Mouse (Mus musculus) olfactory bulb, adult 2 months (tissue): Measurements from ENCODE around the gene Lipt2.

Source experiments
- CTCF ChIP-seq: fragments of 200-500 bp; IDR thresholded peaks from 2 replicates; pipeline ENCODE4 v1.5.1; 2012; ENCODE audit warnings: low read depth, mild to moderate bottlenecking, low read length, moderate library complexity; ENCODE audit not compliant: insufficient read depth
- POLR2A ChIP-seq: fragments of 200-500 bp; IDR thresholded peaks from 2 replicates; pipeline ENCODE4 v1.6.1; 2012; ENCODE audit warnings: mild to moderate bottlenecking, low read depth, low read length, moderate library complexity; ENCODE audit not compliant: insufficient read depth

DNA sequence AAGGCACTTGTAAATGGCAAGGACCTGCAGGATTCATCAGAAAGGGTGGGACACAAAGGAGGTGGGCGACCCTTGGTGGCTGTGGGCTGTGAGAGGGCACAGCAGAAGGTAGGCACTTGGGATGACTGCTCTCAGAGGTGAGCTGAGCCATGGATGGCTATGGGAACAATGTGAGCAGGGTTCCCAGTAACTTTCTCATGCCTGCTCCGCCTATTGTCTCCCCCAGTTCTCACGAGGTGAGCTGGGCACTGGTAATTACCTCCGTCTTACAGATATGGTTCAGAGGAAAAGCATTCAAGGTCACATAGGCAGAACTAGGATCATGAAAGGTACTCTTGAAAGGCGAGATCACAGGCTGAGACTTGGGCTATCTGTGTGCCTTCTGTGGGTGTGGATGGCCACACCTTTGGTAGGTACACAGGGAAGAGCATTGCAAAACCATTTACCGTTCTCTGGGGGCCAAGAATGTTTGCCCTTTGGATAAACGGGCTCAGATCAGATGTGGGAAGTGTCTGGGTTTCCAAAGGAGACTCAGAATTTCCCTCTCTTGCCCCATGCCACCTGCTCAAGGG is 20.8 kb downstream of the Lipt2 start:
- TF ChIP-seq CTCF (no peak), POLR2A (no peak)
